Mouse (Mus musculus) midbrain, postnatal 0 days (tissue): ENCODE measurements around the gene Aplnr. TPM values are rescaled to one million over a fixed set of nuclear protein-coding genes. Genes with fewer than 3 reads are reported as not detected.

Experiments
- ATAC-seq: fragments of 200-750 bp; cut with Nextera tagmentation; 2 replicates; pipeline ENCODE4 v1.8.0; 2017; ENCODE audit warnings: moderate number of reproducible peaks, mild to moderate bottlenecking, moderate TSS enrichment, moderate library complexity; ENCODE audit not compliant: low FRiP score
- DNase-seq: peaks from one replicate; pipeline ENCODE4 v3.0.0-alpha.2; 2015; ENCODE audit warnings: low spot score
- H3K27ac ChIP-seq: fragments of 300-500 bp; sonication (generic); 2 replicates; pipeline ENCODE4 v1.5.1; 2014; ENCODE audit warnings: low read depth, mild to moderate bottlenecking, low read length, mixed read lengths
- H3K27me3 ChIP-seq: fragments of 300-500 bp; sonication (generic); 2 replicates; pipeline ENCODE4 v1.6.1; 2014; ENCODE audit warnings: low read length, control low read depth, mixed read lengths; ENCODE audit not compliant: insufficient read depth
- H3K36me3 ChIP-seq: fragments of 300-500 bp; sonication (generic); 2 replicates; pipeline ENCODE4 v1.6.1; 2014; ENCODE audit warnings: low read length, control low read depth, mixed read lengths; ENCODE audit not compliant: insufficient read depth
- H3K4me1 ChIP-seq: fragments of 300-500 bp; sonication (generic); 2 replicates; pipeline ENCODE4 v1.6.1; 2014; ENCODE audit warnings: mild to moderate bottlenecking, control low read depth, antibody characterized with exemption, low read length, mixed read lengths; ENCODE audit not compliant: insufficient read depth
- H3K4me2 ChIP-seq: fragments of 300-500 bp; sonication (generic); 2 replicates; pipeline ENCODE4 v1.6.1; 2014; ENCODE audit warnings: low read depth, mild to moderate bottlenecking, low read length, mixed read lengths; ENCODE audit not compliant: poor library complexity, severe bottlenecking
- H3K4me3 ChIP-seq: fragments of 300-500 bp; sonication (generic); 2 replicates; pipeline ENCODE4 v1.5.1; 2014; ENCODE audit warnings: low read depth, mild to moderate bottlenecking, low read length, moderate library complexity
- H3K9ac ChIP-seq: fragments of 300-500 bp; sonication (generic); replicated peaks from 2 replicates; pipeline ENCODE4 v1.6.1; 2014; ENCODE audit warnings: mild to moderate bottlenecking, low read length, moderate library complexity, mixed read lengths; ENCODE audit not compliant: poor library complexity, severe bottlenecking
- H3K9me3 ChIP-seq: fragments of 300-500 bp; sonication (generic); 2 replicates; pipeline ENCODE4 v1.6.1; 2016; ENCODE audit warnings: low read length, control low read depth
- CTCF ChIP-seq: IDR thresholded peaks from 2 replicates; pipeline ENCODE4 v1.5.1; 2016; ENCODE audit warnings: antibody characterized with exemption, mild to moderate bottlenecking
- WGBS: fragments of 180-500 bp; shearing (Covaris S2); extraction: QIAGEN DNeasy Blood & Tissue Kit; methylation state at CpG from one replicate; pipeline ENCODE4 v1.1.7; 2014; 5-methylcytosine and 5-hydroxymethylcytosine counted together
- polyA plus RNA-seq: library from polyadenylated mRNA; unstranded; fragments of >200 nt; fragmentation: Nextera tagmentation; extraction: Ambion mirVana; gene quantifications from 2 replicates; pipeline ENCODE4 v1.2.1, GENCODE M21; 2015
- total RNA-seq: library from RNA; depleted of rRNA; stranded (reverse); fragments of >200 nt; gene quantifications from 2 replicates; pipeline ENCODE4 v1.2.3, GENCODE M21; 2014

Gene Aplnr
- total and polyA plus RNA-seq, 2 experiments from 2014 or later: 17.4 to 19.3 TPM

DNA sequence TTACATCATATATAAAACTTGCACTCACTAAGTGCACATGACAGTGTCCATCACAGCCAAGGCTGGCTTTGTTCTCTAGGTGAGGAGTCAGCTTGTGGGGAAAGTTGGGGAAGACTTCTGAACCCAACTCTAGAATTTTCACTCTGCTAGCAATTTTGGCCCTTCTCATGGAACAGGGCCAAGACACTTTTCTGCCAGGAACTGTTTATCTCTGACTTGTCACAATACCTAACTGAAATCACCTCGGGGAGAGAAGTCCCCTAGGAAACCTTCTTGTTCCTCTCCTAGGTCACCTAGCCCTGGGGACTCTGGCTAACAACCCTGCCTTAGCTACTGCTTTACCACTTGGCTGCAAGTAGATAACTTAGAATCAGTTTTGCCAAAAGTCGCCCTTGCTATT is 3.8 kb upstream of the Aplnr start:
- ATAC-seq: no peak
- Histone ChIP-seq H3K4me1 (no peaks in the 10 kb centered on the region), H3K36me3 (no peaks in the 10 kb centered on the region), H3K27me3 (no peaks in the 10 kb centered on the region), H3K4me3 (no peak overlapping the region), H3K4me2 (no peak overlapping the region), H3K27ac (no peak overlapping the region), H3K9me3 (no peaks in the 10 kb centered on the region), H3K9ac (no peak overlapping the region)
- DNase-seq: no peak
- WGBS: 69% methylated on average over 2 of the region's 2 CpGs
- TF ChIP-seq CTCF: no peak

DNA sequence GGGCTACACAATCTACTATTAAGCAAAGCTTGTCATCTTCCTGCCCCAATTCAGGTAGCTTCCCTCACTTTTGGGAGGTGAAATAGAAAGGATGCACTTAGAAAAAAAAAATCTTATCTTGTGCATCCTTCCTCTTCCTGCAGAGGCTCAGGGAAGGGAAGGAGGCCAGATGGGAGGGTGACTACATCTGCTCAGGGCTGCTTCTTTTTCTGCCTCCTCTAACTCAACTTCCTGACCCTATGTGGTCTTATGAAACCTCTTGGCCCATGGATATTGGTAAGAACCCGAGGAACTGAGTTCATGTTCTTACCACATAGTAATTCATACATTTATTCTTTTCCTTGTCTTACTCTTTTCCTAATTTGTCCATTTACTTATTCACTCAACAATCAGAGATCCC is 926 bp upstream of the Aplnr start:
- H3K27ac ChIP-seq: no peak overlapping the region
- no peak overlapping the region for H3K9ac ChIP-seq
- no peaks in the 10 kb centered on the region for H3K4me1 ChIP-seq
- WGBS: 80% methylated on average over 1 of the region's 1 CpGs
- TF ChIP-seq CTCF: no peak
- H3K9me3 ChIP-seq: no peaks in the 10 kb centered on the region
- H3K4me2 ChIP-seq: no peak overlapping the region
- no peaks in the 10 kb centered on the region for H3K36me3 ChIP-seq
- H3K27me3 ChIP-seq: no peaks in the 10 kb centered on the region
- ATAC-seq (no peak), DNase-seq (no peak)
- no peak overlapping the region for H3K4me3 ChIP-seq

DNA sequence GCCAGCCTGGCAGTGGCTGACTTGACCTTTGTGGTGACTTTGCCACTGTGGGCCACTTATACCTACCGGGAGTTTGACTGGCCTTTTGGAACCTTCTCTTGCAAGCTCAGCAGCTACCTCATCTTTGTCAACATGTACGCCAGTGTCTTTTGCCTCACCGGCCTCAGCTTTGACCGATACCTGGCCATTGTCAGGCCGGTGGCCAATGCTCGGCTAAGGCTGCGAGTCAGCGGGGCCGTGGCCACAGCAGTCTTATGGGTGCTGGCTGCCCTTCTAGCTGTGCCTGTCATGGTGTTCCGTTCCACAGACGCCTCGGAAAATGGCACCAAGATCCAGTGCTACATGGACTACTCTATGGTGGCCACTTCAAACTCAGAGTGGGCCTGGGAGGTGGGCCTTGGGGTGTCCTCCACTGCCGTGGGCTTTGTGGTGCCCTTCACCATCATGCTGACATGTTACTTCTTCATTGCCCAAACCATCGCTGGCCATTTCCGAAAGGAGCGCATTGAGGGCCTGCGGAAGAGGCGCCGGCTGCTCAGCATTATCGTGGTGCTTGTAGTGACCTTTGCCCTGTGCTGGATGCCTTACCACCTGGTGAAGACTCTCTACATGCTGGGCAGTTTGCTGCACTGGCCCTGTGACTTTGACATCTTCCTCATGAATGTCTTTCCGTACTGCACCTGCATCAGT is 951 bp downstream of the Aplnr start:
- H3K36me3 ChIP-seq: no peaks in the 10 kb centered on the region
- DNase-seq (no peak), ATAC-seq (no peak)
- no peak overlapping the region for H3K4me2 ChIP-seq
- H3K4me3 ChIP-seq: peak overlapping the region; percentile 12; the same call in 1 of the 2 replicates
- no peaks in the 10 kb centered on the region for H3K9me3 ChIP-seq
- no peak overlapping the region for H3K9ac ChIP-seq
- no peak for TF ChIP-seq CTCF
- 89% methylated on average over 21 of the region's 21 CpGs for WGBS
- no peaks in the 10 kb centered on the region; the same call in 1 of the 2 replicates for H3K27me3 ChIP-seq
- H3K27ac ChIP-seq: no peak overlapping the region
- H3K4me1 ChIP-seq: no peaks in the 10 kb centered on the region

DNA sequence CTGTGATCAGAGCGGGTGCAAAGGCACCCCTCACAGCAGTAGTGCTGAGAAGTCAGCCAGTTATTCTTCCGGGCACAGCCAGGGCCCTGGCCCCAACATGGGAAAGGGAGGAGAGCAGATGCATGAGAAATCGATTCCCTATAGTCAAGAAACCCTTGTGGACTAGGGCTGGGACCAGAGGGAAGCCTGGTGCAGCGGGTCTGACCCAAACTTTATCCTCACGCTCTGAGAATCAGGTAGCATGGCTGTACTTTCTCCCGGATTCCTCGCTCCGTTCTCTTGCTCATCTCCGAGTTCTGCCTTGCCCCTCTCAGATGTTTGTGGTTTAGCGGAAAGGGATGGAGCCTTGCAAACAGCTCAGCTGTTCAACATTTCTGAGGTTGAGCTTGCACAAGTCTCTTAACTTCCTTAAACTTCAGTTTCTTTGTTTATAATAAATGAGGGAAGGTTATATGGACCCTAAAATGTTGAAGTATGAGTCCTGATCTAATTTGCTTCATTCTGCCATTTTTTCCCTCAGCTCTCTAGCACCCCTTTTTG is 1.6 kb downstream of the Aplnr start:
- Histone ChIP-seq H3K4me1 (no peaks in the 10 kb centered on the region), H3K9ac (no peak overlapping the region), H3K9me3 (no peaks in the 10 kb centered on the region), H3K27ac (no peak overlapping the region), H3K4me3 (peak overlapping the region; percentile 12; the same call in 1 of the 2 replicates), H3K27me3 (no peaks in the 10 kb centered on the region; the same call in 1 of the 2 replicates), H3K36me3 (no peaks in the 10 kb centered on the region), H3K4me2 (no peak overlapping the region)
- TF ChIP-seq CTCF: no peak
- DNase-seq: no peak
- 71% methylated on average over 10 of the region's 10 CpGs for WGBS
- ATAC-seq: no peak

DNA sequence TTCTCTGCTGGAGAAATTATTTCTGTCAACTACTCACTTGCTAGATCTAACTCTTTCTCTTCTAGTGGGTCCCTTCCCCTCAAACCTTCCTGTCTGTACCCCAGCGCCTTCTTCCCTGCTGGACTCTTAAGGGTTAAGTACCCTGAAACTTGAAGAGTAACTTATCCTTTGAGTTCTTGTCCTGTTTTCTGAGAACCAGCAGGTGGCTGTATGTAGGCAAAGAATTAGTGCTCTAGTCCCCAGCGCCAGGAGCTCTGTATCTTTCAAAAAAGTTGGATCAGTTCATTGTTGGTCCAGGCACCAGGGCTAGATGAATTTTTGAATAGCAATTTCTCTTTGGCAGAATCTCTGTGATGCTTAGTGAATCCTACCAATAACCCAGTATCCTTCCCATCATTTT is 2.1 kb downstream of the Aplnr start:
- ATAC-seq (no peak), DNase-seq (no peak)
- TF ChIP-seq CTCF: peak; percentile 36
- H3K27ac ChIP-seq: no peak overlapping the region
- no peak overlapping the region for H3K9ac ChIP-seq
- H3K27me3 ChIP-seq: no peaks in the 10 kb centered on the region; the same call in 1 of the 2 replicates
- H3K4me2 ChIP-seq: no peak overlapping the region
- H3K4me1 ChIP-seq: no peaks in the 10 kb centered on the region
- WGBS: 39% methylated on average over 2 of the region's 2 CpGs
- H3K9me3 ChIP-seq: no peaks in the 10 kb centered on the region
- no peak overlapping the region for H3K4me3 ChIP-seq
- H3K36me3 ChIP-seq: no peaks in the 10 kb centered on the region

DNA sequence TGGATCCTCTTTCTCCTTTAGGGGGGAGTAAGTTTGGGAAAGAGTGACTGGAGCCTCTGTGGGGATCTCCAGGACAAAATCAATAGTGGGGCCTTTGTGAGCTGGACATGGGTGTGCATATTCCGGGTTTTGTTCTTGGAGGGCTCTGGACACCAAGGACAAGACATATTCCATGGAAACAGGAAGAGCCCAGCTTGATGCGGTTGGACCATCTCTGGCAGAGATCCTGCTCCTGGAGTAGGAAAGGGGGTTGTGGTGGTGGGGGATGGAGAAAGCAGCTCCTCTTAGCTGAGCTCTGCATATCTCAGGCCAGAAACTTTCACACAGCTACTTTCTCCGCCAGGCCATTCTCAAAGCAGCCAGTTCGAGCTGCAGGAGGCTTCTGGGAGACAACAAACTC is 3.4 kb downstream of the Aplnr start:
- WGBS: 70% methylated on average over 4 of the region's 4 CpGs
- H3K9me3 ChIP-seq: no peaks in the 10 kb centered on the region
- no peak for DNase-seq
- H3K4me1 ChIP-seq: no peaks in the 10 kb centered on the region
- no peak overlapping the region for H3K9ac ChIP-seq
- H3K27me3 ChIP-seq: no peaks in the 10 kb centered on the region; the same call in 1 of the 2 replicates
- no peaks in the 10 kb centered on the region for H3K36me3 ChIP-seq
- no peak overlapping the region for H3K27ac ChIP-seq
- no peak overlapping the region for H3K4me3 ChIP-seq
- no peak for TF ChIP-seq CTCF
- no peak for ATAC-seq
- H3K4me2 ChIP-seq: no peak overlapping the region
